Mouse (Mus musculus) CD4-positive helper T cell, adult 2 months (primary cell): ENCODE measurements around the gene Dlg2.

Experiments
- DNase-seq: peaks from one replicate; pipeline ENCODE4 v3.0.0-alpha.2; 2012; ENCODE audit warnings: low read depth, missing footprints, low spot score

The Dlg2 gene

DNA sequence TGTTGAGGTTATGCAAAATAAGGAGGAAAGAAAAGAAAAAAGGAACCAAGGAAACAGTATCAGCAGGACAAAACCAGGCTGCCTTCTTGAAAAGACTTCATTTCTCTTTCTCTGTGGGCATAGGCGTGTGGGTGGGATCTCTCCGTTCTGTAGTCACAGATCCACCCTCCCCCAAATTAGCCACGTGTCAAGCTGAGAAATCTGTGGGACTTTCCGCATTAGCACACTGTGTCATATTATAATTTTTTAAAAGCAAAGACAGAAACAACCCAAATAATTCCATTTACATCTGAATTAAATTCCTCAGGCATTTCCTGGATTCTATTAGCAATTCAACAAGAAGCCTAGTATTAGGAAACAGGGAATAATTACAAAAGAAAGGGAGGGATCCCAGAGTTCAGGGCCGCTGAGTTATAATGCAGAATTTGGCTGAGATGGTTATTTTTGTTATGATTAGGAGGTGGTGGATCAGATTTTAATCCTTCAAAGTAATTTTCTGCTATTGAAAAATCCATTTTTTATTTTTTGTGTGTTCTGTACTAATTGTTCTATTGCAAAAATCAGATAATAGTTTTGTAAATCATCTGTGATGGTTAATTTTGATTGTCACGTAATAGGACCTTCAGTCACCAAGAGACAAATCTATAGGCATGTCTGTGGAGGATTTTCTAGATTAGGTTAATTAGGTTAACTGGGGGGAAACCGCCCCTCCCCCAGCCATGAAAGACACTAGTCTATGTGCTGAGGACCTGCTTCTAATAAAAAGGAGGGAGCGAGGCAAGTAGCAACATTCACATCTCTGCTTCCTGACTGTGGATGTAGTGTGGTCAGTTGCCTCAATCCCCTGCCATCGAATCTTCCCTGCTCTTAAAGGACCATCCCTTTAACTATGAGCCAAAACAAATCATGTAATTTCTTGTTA is 63.3 kb downstream of the Dlg2 start:
- no peak for DNase-seq

DNA sequence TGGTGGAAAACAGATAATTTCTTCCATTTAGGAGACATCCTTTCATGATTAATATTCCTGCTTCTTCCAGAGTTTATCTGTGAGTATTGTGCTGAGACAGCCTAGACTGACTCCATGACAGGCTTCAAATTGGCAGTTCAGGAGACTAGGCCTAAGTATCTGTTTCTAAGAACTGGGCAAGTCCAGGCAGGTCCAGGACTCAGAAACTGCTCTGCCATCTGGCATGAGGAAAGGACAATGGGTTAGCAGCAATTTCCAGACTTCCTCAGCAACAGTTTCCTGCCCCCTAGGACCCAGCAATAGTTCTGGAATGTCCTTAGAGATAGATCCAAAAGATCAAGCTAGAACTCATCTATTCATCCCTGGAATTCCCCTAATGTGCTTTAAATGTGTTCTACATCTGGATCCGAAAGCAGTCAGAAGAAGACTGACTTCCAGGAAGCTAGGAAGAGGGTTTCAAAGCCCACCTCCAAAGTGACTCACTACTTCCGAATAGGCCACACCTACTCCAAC is 64.4 kb downstream of the Dlg2 start:
- no peak for DNase-seq

DNA sequence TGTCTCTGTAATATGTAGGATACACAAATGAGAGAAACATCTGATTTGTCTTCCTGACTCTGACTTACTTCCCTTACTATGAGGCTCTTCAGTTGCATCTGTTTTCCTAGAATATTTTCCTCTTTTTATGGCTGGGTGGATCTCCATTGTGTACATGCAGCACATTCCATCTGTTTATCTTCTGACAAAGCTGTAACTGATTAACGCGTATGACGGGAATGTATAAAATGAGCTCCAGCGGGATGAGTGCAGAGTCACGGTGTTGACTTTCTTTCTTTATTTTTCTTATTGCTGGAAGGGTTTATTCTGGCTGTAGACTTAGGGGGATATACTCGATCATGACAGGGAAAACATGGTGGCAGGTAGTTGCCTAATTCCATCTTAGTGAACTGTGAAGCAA is 76.9 kb downstream of the Dlg2 start:
- DNase-seq: no peak

DNA sequence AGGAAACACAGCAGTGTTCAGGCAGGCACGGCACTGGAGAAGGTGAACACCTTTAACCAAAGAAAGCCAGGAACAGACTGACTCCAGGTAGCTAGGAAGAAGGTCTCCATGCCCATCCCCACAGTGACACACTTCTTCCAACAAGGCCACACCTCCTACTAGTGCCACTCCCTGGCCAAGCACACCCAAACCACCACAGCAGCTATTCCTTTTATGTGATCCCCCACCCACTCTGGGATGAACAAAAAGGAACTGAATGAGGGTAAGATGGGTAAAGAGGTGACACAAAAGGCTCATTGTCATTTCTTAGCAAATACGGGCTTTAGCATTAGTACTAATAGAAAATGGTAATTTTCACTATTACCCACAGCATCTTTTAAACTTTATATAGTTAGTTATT is 77.9 kb downstream of the Dlg2 start:
- DNase-seq: no peak

DNA sequence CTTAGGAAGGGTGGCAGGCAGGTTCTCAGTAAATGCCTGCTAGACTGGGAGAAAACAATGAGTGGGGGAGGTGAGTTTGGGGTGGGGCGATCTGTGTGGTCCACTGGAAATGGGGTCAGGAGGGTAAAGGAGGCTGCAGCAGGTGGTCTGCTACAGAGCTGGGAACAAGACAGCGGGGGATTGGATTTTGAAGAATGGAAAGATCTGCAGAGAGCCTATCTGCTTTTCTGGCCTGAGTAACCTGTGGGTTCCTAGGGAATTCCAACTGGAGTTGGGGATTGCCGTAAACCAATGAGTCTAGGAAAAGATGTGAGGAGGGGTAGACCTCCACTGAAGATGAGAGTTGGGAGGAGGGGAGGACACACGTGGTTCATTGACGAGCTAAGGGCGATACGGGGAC is 92.7 kb downstream of the Dlg2 start:
- no peak for DNase-seq

DNA sequence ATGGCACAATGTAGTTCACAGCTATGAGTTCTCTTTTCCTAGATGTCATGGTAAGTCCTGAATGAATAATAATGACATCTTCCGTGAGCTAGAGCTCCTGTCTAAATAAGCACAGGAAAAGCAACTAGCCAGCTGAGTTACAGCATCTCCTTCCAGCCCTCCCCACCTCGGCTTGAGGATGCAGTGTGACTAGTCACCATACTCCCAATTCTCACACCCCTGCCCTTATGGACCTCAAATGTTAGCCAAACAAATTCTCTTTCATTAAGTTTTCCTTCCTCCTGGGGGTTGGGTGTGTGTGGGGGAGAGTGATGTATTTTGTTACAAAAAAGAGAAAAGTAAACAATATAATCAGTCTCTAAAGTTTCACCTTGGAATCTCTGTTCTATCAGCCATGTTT is 111.3 kb downstream of the Dlg2 start:
- DNase-seq: no peak

DNA sequence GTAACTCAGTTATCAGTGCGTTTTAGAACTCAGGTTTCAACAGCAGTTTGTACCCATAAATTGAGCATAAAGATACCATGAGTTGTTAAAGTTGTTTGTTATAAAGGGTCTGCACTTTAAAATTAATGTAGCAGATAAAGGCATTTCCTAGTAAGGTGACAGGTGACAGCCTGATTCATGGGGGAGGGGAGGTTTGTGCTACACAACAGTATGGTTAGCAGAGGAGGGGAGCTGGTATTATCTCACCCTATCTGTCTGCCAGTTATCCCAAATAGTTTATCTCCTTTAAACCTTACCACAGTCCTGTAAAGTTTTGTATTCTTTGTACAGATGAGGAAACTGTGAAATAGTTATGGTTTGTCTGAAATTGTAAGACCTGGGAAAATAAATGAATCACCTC is 111.8 kb downstream of the Dlg2 start:
- DNase-seq: no peak

DNA sequence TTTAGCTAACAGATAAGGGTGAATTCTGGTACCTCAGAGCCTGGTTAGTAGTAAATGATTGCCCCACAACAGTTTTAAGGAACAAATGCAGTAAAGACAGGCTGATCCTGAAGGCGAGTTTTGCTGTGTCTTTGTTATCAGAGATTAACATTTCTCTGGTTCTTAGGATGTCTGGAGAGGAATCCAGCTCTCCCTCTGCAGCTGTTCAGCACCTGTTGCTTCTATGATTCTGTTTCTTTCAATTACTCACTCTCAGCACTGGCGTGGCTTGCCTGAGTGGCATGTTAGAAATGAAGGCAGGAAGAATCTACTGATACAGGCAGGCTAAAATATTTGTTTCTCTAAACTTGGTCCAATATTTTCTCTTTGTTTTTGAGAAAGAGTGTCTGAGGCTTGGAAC is 133.3 kb downstream of the Dlg2 start:
- no peak for DNase-seq

DNA sequence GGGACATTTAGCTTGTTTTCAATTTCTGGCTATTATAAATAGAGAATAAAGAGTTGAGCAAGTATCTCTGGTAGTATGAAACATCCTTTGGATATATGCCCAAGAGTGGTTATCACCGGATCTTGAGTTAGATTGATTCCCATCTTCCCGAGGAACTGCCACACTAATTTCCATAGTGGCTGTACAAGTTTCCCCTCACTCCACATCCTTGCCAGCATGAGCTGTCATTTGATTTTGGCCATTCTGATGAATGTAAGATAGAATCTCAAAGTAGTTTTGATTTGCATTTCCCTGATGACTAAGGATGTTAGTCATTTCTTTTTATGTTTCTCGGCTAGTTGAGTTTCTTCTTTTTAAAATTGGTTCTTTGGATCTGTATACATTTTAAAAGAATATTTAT is 154.1 kb downstream of the Dlg2 start:
- no peak for DNase-seq

DNA sequence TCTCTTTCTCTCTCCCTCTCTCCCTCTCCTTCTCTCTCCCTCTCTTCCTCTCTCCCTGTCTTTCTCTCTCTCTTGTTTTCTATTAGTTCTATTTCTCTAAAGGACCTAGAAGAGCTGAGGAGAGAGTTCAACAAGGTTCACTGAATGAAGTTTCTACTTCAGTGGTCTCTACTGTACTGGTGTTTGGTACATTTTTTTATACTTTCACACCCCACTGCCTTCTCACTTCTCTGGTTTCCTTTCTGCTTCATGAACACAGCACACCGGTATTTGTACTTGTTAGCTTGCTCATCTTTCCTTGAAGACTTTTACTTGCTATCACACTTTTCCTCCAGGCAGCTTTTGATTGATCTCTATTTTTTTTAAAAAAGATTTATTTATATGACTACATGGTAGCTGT is 173.0 kb downstream of the Dlg2 start:
- DNase-seq: no peak

DNA sequence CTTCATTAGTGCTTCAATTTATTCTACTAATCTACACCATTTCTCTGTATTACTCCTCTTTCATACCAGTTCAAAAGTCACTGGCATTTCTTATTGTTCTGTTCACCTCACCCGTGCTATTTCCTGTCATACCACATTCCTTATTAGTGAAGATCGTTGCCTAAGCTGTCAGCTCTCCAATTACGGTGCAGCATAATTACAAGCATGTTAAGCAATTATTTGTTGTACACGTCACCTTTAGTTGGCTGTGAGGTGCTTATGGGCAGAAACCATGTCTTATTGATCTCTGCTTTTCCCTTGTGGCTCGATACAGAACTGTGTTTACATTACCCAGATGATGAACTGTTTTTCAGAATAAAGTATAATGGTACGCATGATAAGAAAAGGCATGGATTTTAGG is 174.7 kb downstream of the Dlg2 start:
- DNase-seq: no peak

DNA sequence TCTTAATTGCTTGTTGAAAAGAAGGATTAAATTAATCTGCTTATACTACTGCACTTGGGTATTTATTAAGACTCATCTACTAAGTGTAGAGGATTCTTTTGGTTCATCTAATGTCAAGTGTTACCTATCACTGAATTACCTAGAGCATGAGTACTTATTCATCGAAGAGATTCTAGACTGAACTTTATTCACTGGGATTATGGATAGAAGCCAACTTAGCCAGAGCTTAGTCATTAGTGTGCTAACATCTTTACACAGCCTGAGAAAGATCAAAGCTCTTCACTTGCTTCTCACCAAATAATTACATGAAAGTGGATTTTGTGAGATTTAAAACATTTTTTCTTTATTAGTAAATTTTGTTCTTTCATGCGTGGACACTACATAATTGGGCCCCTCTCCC is 175.1 kb downstream of the Dlg2 start:
- no peak for DNase-seq

DNA sequence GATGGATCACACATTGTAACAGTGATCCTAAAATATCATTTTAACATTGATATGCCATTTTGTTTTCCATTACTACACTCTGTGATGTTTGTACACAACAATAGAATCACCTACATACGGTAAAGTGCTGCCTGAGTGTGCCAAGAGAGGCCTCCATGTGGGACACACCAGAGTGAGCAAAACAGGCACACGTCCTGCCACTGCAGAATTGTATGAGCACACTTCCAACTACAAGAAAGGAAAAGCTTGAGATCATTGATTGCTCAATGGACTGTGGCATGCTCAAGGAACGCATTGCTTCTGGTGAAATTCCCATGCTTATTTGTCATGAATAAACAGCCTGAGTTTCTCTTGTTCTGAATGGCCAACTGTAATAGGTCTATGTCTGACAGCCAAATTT is 182.1 kb downstream of the Dlg2 start:
- DNase-seq: no peak

DNA sequence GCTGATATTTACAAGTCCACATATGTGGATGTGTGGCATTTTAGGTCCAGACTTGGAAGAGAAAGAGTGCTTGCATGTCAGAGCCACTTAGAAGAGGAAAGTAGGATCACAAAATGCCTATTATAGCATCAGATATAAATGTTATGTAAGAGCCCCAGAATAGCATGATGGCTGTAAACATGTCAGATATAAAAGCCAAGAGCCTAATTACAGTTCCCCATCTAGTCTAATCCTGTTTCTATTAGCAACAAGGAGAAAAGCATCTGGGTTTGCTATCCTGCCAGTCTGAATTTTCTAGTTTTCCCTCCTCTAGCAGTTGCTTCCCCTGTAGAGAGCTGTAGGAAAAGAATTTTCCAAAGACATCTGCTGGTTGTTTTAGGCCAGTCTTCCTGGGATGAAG is 217.6 kb downstream of the Dlg2 start:
- DNase-seq: no peak

DNA sequence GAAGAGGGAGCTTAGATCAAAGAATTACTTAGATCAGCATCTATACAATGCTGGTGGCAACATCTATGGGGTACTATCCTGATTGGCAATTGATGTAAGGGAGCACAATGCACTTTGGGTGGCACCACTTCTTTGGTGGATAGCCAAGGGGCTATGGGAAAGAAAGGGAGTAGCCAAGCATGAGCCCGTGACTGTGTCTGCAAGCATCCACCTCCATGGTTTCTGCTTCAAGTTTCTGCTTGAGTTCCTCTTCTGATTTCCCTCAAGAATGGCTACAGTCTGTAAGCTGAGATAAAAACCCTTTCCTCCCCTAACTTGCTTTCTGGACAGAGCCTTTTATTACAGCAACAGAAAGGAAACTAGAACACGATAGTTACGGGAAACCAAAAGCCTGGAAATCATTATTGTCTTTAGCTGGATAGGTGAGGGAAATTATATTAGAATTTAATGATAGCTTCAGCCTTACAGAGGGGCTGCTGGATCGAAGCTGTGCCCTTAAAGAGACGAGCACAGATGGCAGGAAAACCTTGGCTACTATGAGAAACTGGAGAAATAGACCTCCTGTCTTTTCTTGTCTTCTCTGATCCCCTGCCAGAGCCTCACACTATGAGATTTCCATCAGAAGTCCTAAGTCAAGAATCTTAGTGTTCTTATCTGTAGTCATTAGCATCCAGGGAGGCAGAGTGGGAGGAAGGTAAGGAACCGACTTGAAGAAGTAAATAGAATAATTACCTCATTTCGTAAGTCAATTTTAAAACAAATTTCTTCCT is 219.9 kb downstream of the Dlg2 start:
- no peak for DNase-seq

DNA sequence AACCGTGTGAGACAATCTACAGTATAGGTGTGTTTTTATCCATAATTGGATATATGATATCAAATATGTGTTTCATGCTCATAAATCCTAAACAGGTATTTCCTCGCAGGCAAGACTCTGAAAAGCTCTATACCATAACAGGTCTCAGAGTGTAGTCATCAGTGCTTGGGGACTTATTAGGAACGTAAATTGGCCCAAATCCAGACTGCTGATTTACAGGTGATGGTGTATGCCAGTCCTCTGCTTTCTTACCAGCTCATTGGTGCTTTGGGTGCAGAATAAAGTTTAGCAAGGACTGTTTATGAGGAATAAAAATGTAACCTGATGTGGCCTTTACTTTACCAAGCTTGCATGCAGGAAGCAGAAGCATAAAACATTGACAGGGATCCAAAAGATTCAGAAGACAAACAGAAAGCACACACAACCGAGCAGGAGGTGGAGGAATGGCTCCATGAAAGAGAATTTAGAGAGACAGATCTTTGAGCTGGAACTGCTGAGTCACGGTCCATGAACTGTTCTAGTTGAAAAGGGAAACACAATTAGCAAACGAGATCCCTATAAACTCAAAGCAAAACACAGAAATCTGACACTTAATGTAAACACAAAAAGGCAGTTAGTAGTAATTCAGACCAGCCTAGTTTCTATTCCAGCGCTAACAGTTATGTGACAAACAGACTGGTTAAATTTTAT is 226.8 kb downstream of the Dlg2 start:
- no peak for DNase-seq

DNA sequence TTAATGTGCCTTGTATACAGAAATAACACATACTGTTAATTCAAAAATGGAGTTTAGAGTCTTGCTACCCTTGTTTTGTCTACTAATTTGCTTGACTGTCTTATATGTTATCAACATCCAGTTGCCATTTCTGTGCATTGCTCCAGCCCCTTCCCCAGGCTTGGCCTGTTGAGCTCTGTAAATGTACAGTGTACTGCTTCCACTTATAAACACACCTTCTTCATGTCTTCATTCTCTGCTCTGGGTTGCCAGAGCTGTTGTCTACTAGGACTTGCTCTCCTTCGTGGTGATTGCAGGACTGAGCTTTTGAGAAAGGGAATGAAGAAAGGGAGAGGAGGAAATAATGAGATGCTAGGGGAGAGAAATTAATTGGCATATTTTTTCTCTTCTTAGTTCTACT is 227.5 kb downstream of the Dlg2 start:
- no peak for DNase-seq

DNA sequence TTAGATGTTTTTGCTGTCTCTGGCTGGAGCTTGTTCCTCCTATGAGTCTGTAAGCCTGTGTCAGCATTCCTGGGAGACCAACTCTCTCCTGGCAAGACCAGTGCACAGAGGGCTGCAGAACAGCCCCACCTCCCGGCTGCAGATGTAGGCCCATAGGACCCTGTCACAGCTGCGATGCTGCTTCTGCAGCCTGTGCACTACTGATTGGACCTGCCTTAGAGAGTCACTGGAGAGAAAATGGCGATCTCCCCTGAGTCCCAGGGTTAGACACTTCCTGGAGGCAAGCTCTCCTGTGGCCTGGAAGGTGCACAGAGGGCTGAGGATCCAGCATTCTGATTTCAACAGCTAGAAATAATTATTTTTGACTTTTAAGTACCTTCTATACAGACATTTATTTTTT is 257.6 kb downstream of the Dlg2 start:
- DNase-seq: no peak

DNA sequence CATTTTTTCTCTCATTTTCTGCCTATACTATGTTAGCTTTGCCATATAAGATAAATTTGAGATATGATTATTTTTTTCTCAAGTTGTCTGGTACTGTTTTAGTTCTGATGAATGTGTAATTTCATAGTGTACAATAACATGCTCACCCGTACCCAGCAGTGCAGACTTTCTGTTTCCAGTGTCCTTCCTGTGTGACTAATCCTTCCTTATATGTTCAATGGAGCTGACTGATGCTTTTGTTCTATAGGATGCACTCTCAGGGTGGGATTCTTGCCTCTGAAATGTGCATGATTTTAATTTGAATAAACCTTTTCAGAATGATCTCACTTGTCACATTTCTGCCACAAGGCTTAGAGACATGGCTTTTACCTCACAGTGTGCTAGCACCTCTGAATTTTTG is 259.9 kb downstream of the Dlg2 start:
- no peak for DNase-seq

DNA sequence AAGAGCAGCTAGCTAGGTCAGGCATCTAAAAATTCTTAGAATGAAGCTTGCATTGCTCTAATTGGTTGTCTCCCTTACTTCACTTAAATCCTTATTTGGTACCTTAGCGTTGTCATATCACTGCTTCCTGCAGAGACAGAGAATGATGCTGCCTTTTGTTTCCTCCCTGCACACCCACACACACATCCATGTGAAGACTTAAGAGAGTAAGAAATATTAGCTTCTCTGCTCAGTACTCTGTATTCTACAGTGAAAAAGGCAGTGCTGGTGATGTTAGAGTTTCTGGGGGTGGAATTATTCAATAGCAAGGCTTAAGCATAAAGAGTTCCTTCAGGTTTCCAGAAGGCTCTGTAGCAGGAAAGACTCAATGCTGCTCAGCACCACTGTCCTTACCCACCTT is 272.2 kb downstream of the Dlg2 start:
- no peak for DNase-seq

DNA sequence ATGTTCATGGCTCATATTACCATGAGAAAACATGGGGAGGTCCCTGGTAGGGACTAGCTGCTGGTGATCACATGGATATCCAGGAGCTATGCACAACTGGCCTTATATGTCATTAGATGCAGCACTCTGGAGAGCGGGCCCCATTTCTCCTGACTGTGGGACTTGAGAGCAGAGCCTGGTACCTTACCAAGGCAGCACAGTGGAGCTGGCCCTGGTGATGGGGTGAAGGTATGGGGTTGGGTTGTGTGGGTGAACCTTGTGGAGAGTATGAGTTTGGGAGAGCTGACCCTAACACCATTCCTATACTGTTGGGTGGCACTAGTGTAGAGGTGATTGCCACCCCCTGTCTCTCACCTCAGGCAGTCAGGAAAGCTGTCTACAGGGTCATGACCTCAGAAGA is 311.5 kb downstream of the Dlg2 start:
- no peak for DNase-seq

DNA sequence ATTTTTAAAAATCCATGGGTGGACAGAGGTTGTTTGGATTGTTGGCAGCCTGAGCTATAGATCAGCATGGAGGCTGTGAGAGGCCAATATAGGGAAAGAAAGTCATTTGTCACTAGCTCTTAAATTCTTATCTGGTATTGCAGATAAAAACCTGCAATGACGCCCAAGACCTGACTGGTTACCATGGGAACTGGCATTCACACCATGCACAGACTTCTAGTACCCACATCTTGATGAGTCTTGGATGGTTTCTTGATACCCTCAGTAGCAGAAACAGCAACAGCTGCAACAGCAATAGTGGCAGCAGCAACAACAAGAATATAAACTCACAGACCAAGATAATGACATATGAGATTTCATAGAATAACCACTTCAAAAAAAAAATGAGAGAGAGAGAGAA is 315.1 kb downstream of the Dlg2 start:
- DNase-seq: no peak
